Mouse (Mus musculus) layer of hippocampus, adult 2 months (tissue): Measurements from ENCODE around the gene Ang. TPM values are rescaled to one million over a fixed set of nuclear protein-coding genes. Genes with fewer than 3 reads are reported as not detected.

ENCODE experiments used
- DNase-seq, 2 experiments: peaks; one replicate each; pipeline ENCODE4 v3.0.0; 2022; ENCODE audit warnings: low spot score in 2 of 2
- H3K27ac ChIP-seq: fragments of 200-600 bp; 2 replicates; pipeline ENCODE4 v1.8.1; 2022
- H3K4me3 ChIP-seq: fragments of 200-600 bp; 2 replicates; pipeline ENCODE4 v1.8.1; 2022; ENCODE audit warnings: mild to moderate bottlenecking
- CTCF ChIP-seq: fragments of 200-600 bp; conservative IDR thresholded peaks from 2 replicates; pipeline ENCODE4 v1.8.1; 2022; ENCODE audit warnings: antibody characterized with exemption, mild to moderate bottlenecking, moderate library complexity
- total RNA-seq, 2 experiments: library from RNA; stranded (reverse); gene quantifications; 2 replicates each; pipeline ENCODE4 v1.2.3; 2021

The Ang gene
- total RNA-seq, 2 experiments from 2014 or later = 3.5 to 4.8 TPM

- H3K27ac ChIP-seq = no peak overlapping the region
- no peak for TF ChIP-seq CTCF
- no peak for DNase-seq
- no peak overlapping the region for H3K4me3 ChIP-seq
Measured at GRCm38 (mm10) chr14:51125684-51126083, 34.7 kb downstream of the Ang start.

DNA sequence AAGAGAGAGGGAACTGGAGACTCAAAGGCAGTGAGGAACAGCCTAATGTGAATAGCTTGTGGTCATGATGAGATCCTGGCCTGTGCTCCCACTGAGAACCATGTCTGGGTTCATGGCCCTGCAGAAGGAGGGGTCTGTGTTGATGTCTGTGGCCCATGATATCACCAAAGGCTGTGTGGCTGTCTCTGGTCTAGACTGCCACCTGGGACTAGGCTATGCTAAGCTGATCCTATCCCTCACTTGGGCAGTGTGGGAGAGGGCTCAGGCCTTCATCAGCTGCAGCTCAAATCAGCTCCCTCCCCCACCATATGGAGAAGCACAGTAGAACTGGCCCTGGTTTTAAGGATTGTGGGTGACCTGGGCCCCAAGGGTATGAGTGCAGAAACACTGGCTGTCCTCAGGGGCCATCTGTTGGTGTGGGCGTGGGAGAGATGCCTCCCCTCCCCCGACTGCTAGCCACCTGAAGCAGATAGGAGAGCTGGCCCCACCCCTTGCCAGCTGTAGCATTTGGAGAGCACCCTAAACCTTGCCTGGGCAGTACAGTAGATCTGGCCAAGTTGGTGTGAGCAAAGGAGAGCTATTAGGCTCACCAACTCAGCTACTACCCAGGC is 36.8 kb downstream of the Ang start:
- TF ChIP-seq CTCF = no peak
- Histone ChIP-seq H3K4me3 (no peak overlapping the region), H3K27ac (no peak overlapping the region)
- no peak for DNase-seq

DNA sequence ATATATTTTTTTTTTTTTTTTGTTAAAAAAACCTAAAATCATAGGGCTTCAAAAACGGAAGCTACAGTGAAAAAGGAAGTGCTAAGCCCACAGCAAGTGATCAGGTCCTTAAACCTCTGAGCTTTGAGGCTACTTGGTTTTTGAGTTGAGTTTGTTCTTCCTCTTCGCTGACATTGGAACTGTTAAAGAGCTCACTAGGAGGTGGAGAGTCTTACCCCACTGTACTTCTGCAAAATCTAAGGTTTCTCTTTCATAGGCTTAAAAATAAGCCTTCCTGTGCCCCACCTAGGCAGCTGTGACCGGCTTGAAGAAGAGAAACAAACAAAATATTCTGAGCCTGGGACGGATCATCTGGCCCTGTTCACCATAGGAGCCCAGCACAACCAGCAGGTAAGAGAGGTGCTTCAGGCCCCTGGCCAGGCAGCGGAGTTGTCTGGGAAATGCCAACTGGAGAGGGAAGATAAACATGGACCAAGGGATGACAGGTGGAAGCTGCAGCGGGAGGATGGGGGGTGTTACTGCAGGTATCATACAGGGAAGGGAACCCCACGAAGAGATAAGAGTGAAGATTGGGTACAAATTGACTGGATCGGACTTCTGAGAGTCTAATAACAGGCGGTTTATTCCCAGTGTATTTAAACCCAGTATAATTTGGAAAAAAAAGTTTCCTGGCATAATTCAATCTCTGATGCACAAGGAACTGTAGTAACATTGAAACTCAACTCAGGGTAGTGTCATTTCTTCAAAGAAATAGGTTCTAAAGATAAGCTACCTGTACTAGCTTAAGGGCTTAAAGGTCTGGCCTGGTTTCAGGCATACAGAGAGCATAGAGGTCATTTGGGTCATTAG is 38.0 kb downstream of the Ang start:
- DNase-seq = no peak
- TF ChIP-seq CTCF = no peak
- Histone ChIP-seq H3K27ac (no peak overlapping the region), H3K4me3 (no peak overlapping the region)

DNA sequence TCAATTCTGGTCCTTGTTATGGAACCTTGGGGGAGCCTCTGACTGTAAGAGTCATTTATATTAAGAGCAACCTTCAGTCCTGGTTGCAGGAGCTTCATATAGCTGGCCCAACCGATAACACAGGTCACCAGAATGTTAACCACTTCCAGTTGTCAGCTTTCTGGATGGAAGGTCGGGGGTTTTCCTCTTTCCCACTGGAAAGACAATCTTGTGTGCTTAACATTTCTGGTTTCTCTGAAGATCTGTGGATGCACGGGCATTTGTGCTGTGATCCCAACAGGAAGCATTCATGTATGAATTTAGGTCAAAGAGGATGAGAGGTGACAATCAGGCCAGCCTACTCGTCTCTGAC is 38.6 kb downstream of the Ang start:
- no peak for TF ChIP-seq CTCF
- Histone ChIP-seq H3K27ac (no peak overlapping the region), H3K4me3 (no peak overlapping the region)
- DNase-seq = no peak

DNA sequence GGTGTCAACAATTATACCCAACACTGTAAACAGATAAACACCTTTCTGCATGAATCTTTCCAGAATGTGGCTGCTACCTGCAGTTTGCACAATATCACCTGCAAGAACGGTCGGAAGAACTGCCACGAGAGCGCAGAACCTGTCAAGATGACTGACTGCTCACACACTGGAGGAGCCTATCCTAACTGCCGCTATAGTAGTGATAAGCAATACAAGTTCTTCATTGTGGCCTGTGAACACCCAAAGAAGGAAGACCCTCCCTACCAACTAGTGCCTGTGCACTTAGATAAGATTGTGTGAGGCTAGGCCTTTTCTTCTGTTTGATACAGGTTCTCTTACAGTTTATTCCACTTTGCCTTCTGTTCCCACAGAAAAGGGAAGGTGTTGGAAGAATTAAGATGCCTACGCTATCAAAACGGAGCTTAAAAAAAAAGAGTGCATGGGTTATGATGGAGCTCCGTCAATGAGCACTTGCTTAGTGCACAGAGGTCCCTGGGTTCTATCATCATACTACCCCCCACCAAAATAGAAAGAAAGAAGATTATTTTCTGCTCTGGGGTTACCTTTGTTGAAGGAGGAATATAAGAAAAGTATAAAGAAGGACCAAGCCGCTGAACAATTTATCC is 39.5 kb downstream of the Ang start:
- H3K27ac ChIP-seq = no peak overlapping the region
- no peak for DNase-seq
- no peak overlapping the region for H3K4me3 ChIP-seq
- TF ChIP-seq CTCF = no peak

GRCm38 (mm10) chr14:51131086-51131815 is 40.3 kb downstream of the Ang start:
- no peak for DNase-seq
- TF ChIP-seq CTCF = no peak
- Histone ChIP-seq H3K4me3 (no peak overlapping the region), H3K27ac (no peak overlapping the region)

DNA sequence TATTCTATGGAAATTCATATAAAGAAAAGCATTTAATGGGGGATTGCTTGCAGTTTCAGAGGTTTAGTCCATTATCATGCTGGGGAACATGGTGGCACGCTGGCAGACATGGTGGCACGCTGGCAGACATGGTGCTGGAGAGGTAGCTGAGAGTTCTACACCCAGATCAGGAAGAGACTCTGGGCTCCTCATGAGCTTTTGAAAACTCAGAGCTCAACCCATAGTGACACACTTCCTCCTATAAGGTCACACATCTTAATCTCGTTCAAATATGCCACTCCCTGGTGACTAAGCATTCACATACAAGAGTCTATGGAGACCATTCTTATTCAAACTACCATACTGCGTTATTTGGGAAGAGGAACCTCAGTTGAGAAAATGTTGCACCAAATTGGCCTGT is 41.4 kb downstream of the Ang start:
- TF ChIP-seq CTCF = no peak
- Histone ChIP-seq H3K27ac (no peak overlapping the region), H3K4me3 (no peak overlapping the region)
- no peak for DNase-seq

- DNase-seq = no peak
- Histone ChIP-seq H3K4me3 (no peak overlapping the region), H3K27ac (no peak overlapping the region)
- no peak for TF ChIP-seq CTCF
Measured at GRCm38 (mm10) chr14:51140342-51140741, 49.4 kb downstream of the Ang start.

DNA sequence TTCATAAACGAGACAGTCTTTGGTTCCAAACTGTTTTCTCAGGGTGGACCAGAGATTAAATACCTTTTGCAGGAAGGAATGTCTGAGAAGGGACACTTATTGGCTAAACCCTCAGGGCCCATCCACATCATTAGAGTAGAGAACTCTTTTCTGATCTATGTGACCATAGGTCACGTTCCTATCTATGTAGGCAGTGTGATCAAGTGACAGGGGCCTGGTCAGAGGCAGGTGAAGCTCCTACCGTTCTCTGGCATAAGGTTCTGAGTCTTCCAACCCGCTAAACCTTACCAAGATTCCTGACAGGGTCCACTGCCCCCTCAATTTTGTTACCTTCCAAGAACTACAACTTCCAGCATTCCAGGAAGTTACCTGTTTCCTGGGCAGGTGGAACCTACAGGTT is 51.2 kb downstream of the Ang start:
- Histone ChIP-seq H3K4me3 (no peak overlapping the region), H3K27ac (no peak overlapping the region)
- no peak for TF ChIP-seq CTCF
- no peak for DNase-seq

DNA sequence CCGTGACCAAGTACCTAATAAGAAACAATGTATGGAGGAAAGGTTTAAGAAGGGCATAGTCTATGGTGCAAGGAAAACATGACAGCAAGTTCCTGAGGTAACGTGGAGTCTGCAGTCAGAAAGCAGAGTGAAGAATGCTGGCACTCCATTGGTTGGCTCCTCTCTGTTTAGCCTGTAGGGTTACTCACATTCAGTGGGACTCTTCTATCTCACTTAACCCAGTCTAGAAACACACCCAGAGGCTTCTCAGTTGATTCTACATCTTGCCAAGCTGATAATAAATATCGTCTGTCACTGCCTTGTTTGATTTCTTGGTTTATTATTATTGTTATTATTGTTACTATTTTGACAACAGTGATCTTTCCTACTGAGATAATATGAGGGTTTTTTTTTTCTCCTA is 51.6 kb downstream of the Ang start:
- Histone ChIP-seq H3K4me3 (no peak overlapping the region), H3K27ac (peak overlapping the region; percentile 73)
- no peak for TF ChIP-seq CTCF
- DNase-seq = no peak

- peak; percentile 25 to 55 for DNase-seq
- no peak for TF ChIP-seq CTCF
- Histone ChIP-seq H3K27ac (peak overlapping the region; percentile 73), H3K4me3 (no peak overlapping the region)
Measured at GRCm38 (mm10) chr14:51143287-51143686, 52.3 kb downstream of the Ang start.

GRCm38 (mm10) chr14:51143937-51144336 is 53.0 kb downstream of the Ang start:
- H3K27ac ChIP-seq = peak overlapping the region; percentile 73
- no peak for TF ChIP-seq CTCF
- no peak overlapping the region for H3K4me3 ChIP-seq
- DNase-seq = no peak

- DNase-seq = no peak
- Histone ChIP-seq H3K27ac (peak overlapping the region; percentile 73; the same call in 1 of the 2 replicates), H3K4me3 (no peak overlapping the region)
- TF ChIP-seq CTCF = no peak
Measured at GRCm38 (mm10) chr14:51144451-51144850, 53.5 kb downstream of the Ang start.
